Mouse (Mus musculus) liver, adult (tissue): Measurements from ENCODE around the gene Shisa9.

Source experiments
- GATA4 ChIP-seq: IDR thresholded peaks from 2 replicates; pipeline ENCODE4 v1.6.1; 2014; ENCODE audit warnings: mild to moderate bottlenecking, low read length; ENCODE audit not compliant: insufficient replicate concordance

Gene Shisa9

DNA sequence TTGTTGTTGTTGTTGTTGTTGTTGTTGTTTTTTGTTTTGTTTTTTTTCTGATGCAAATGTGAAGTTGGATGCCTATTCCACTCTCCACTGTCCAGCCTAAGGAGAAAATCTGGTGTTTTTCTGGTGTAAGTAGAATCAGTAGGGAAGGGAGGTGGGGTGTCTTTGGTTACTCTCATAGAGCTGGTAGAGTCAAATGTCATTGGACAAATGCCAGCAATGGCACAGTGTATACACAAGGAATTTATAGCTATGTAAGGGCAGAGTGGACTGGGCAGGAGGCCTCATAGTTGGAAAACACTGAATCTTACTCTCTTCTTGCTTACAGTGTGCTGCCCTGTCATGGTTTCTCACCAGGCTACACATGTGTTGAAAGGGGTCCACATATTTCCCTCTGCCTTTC lies 325.9 kb downstream of the Shisa9 start:
- no peak for TF ChIP-seq GATA4

DNA sequence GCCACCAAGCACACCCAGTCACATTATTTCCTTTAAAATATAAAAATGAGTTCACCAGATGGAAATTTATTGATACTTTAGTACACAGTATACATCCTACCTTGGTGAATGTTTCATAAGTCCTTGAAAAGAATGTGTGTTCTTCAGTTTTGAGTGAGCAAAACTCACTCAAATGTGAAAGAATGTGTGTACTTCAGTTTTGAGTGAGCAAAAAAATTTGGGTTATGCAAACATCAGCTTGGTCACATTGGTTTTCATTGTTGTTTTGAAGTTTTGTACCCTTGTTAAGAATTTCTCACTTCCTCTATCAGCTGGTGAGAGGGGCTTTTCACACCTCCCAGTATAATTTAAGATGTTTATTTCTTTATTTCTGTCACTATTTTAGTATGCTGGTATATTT lies 331.7 kb downstream of the Shisa9 start:
- TF ChIP-seq GATA4, result no peak
